Mouse (Mus musculus) activated CD4-positive, CD25-positive, alpha-beta regulatory T cell, adult 4 months (primary cell): Measurements from ENCODE around the gene Mesp2. TPM values are rescaled to one million over a fixed set of nuclear protein-coding genes. Genes with fewer than 3 reads are reported as not detected.
"Not testable (repeated sequence)": the region's sequence is repeated elsewhere in the genome, so short reads cannot be mapped to it uniquely, and the experiment has no call there.

Source experiments
- ATAC-seq: one replicate; pipeline ENCODE4 v1.8.0; 2017
- polyA plus RNA-seq, 2 experiments: library from polyadenylated mRNA; unstranded; fragments of 100-300 nt; shearing (Covaris generic); gene quantifications; one replicate each; pipeline ENCODE4 v1.2.1; 2017

Gene Mesp2
- polyA plus RNA-seq = not detected

- peak; percentile 61 for ATAC-seq
These were observed at the start of gene Mesp2 for GRCm38 (mm10) chr7:79810611-79811506. Mesp2 (plus strand) TSS chr7:79810727.

- ATAC-seq = no peak
These were observed 49.2 kb upstream of the Mesp2 start for GRCm38 (mm10) chr7:79761124-79761876.

GRCm38 (mm10) chr7:79762106-79762505 lies 48.4 kb upstream of the Mesp2 start:
- ATAC-seq = no peak

- ATAC-seq = no peak
These were observed 44.5 kb upstream of the Mesp2 start for GRCm38 (mm10) chr7:79765991-79766390.

- ATAC-seq = no peak
These were observed 40.9 kb upstream of the Mesp2 start for GRCm38 (mm10) chr7:79769664-79770063.

- no peak for ATAC-seq
These were observed 38.7 kb upstream of the Mesp2 start for GRCm38 (mm10) chr7:79771561-79772512.

- peak; percentile 66 for ATAC-seq
These were observed 29.6 kb upstream of the Mesp2 start for GRCm38 (mm10) chr7:79780647-79781626.

- no peak for ATAC-seq
These were observed 28.6 kb upstream of the Mesp2 start for GRCm38 (mm10) chr7:79781826-79782515.

- ATAC-seq = no peak
These were observed 28.0 kb upstream of the Mesp2 start for GRCm38 (mm10) chr7:79782516-79782855.

GRCm38 (mm10) chr7:79786295-79786694 lies 24.2 kb upstream of the Mesp2 start:
- ATAC-seq = peak; percentile 43

GRCm38 (mm10) chr7:79789812-79790211 lies 20.7 kb upstream of the Mesp2 start:
- not testable (repeated sequence) for ATAC-seq

- ATAC-seq = no peak
These were observed 17.7 kb upstream of the Mesp2 start for GRCm38 (mm10) chr7:79792635-79793421.

GRCm38 (mm10) chr7:79793688-79794087 lies 16.8 kb upstream of the Mesp2 start, which contains the start of gene Mesp1:
Mesp1 (minus strand) TSS chr7:79793788.
- ATAC-seq = no peak

- no peak for ATAC-seq
These were observed 11.9 kb upstream of the Mesp2 start for GRCm38 (mm10) chr7:79798606-79799005.

- no peak for ATAC-seq
These were observed 11.5 kb upstream of the Mesp2 start for GRCm38 (mm10) chr7:79799048-79799447.

GRCm38 (mm10) chr7:79799506-79799905 lies 11.0 kb upstream of the Mesp2 start:
- no peak for ATAC-seq

GRCm38 (mm10) chr7:79800336-79800735 lies 10.2 kb upstream of the Mesp2 start:
- no peak for ATAC-seq

- ATAC-seq = no peak
These were observed 9.1 kb upstream of the Mesp2 start for GRCm38 (mm10) chr7:79801391-79801790.

GRCm38 (mm10) chr7:79802037-79802436 lies 8.5 kb upstream of the Mesp2 start:
- ATAC-seq = no peak

GRCm38 (mm10) chr7:79803887-79804286 lies 6.6 kb upstream of the Mesp2 start:
- ATAC-seq = no peak
